Mouse (Mus musculus) forebrain, embryonic 11.5 days (tissue): ENCODE results near the gene Eif4b. TPM values are rescaled to one million over a fixed set of nuclear protein-coding genes. Genes with fewer than 3 reads are reported as not detected.

ENCODE experiments used
- ATAC-seq: fragments of 200-750 bp; cut with Nextera tagmentation; replicated peaks from 2 replicates; pipeline ENCODE4 v1.8.0; 2017; ENCODE audit warnings: moderate TSS enrichment; ENCODE audit not compliant: low FRiP score
- DNase-seq: peaks from one replicate; pipeline ENCODE4 v3.0.0-alpha.2; 2017; ENCODE audit warnings: low spot score
- H3K27ac ChIP-seq: fragments of 300-500 bp; sonication (generic); 2 replicates; pipeline ENCODE4 v1.5.1; 2014; ENCODE audit warnings: low read depth, low read length
- H3K27me3 ChIP-seq: fragments of 300-500 bp; sonication (generic); 2 replicates; pipeline ENCODE4 v1.6.1; 2014; ENCODE audit warnings: mild to moderate bottlenecking, low read length, mixed read lengths; ENCODE audit not compliant: control insufficient read depth, insufficient read depth
- H3K36me3 ChIP-seq: fragments of 300-500 bp; sonication (generic); 2 replicates; pipeline ENCODE4 v1.6.1; 2014; ENCODE audit warnings: mild to moderate bottlenecking, low read length, moderate library complexity, mixed read lengths; ENCODE audit not compliant: control insufficient read depth, insufficient read depth
- H3K4me1 ChIP-seq: fragments of 300-500 bp; sonication (generic); replicated peaks from 2 replicates; pipeline ENCODE4 v1.6.1; 2014; ENCODE audit warnings: low read length, mixed read lengths; ENCODE audit not compliant: control insufficient read depth, insufficient read depth
- H3K4me2 ChIP-seq: fragments of 300-500 bp; sonication (generic); 2 replicates; pipeline ENCODE4 v1.6.1; 2014; ENCODE audit warnings: low read depth, mild to moderate bottlenecking, low read length, moderate library complexity, mixed read lengths; ENCODE audit not compliant: severe bottlenecking
- H3K4me3 ChIP-seq: fragments of 300-500 bp; sonication (generic); 2 replicates; pipeline ENCODE4 v1.5.1; 2014; ENCODE audit warnings: low read depth, low read length
- H3K9ac ChIP-seq: fragments of 300-500 bp; sonication (generic); 2 replicates; pipeline ENCODE4 v1.6.1; 2014; ENCODE audit warnings: low read length
- H3K9me3 ChIP-seq: fragments of 300-500 bp; sonication (generic); 2 replicates; pipeline ENCODE4 v1.6.1; 2016; ENCODE audit warnings: low read length, mixed read lengths; ENCODE audit not compliant: control insufficient read depth
- WGBS: fragments of 180-500 bp; shearing (Covaris S2); extraction: QIAGEN DNeasy Blood & Tissue Kit; methylation state at CpG from one replicate; pipeline ENCODE4 v1.1.7; 2014; 5-methylcytosine and 5-hydroxymethylcytosine counted together
- polyA plus RNA-seq: library from polyadenylated mRNA; unstranded; fragments of >200 nt; fragmentation: Nextera tagmentation; extraction: Ambion mirVana; gene quantifications from 2 replicates; pipeline ENCODE4 v1.2.1, GENCODE M21; 2014

Eif4b gene
- polyA plus RNA-seq, 1 experiment from 2014 or later, result 122 TPM

GRCm38 (mm10) chr15:102097991-102098555 lies 24.5 kb downstream of the Eif4b start:
- ATAC-seq, result no peak
- Histone ChIP-seq H3K36me3 (peaks cover 15% of the 10 kb centered on the region), H3K9ac (no peak overlapping the region), H3K4me2 (no peak overlapping the region), H3K4me1 (peaks cover 9% of the 10 kb centered on the region), H3K9me3 (no peaks in the 10 kb centered on the region), H3K27me3 (peaks cover 4% of the 10 kb centered on the region), H3K4me3 (no peak overlapping the region), H3K27ac (no peak overlapping the region)
- peak; percentile 52 for DNase-seq
- WGBS, result 38% methylated on average over 5 of the region's 5 CpGs

- peaks cover 4% of the 10 kb centered on the region for H3K27me3 ChIP-seq
- peaks cover 7% of the 10 kb centered on the region for H3K36me3 ChIP-seq
- ATAC-seq, result no peak
- H3K4me3 ChIP-seq, result no peak overlapping the region
- WGBS, result 58% methylated on average over 5 of the region's 5 CpGs
- H3K4me1 ChIP-seq, result peaks cover 19% of the 10 kb centered on the region
- DNase-seq, result peak; percentile 49
- no peak overlapping the region for H3K4me2 ChIP-seq
- H3K27ac ChIP-seq, result no peak overlapping the region
- H3K9ac ChIP-seq, result no peak overlapping the region
- no peaks in the 10 kb centered on the region for H3K9me3 ChIP-seq
Measured at GRCm38 (mm10) chr15:102099260-102099659, 25.7 kb downstream of the Eif4b start.

GRCm38 (mm10) chr15:102099771-102100160 lies 26.2 kb downstream of the Eif4b start:
- peaks cover 4% of the 10 kb centered on the region for H3K36me3 ChIP-seq
- no peak for ATAC-seq
- WGBS, result 24% methylated on average over 8 of the region's 8 CpGs
- H3K4me1 ChIP-seq, result peaks cover 19% of the 10 kb centered on the region
- H3K27ac ChIP-seq, result no peak overlapping the region
- no peak for DNase-seq
- peak overlapping the region; percentile 80 for H3K4me2 ChIP-seq
- H3K9me3 ChIP-seq, result no peaks in the 10 kb centered on the region
- H3K9ac ChIP-seq, result peak overlapping the region; percentile 66
- H3K4me3 ChIP-seq, result peak overlapping the region; percentile 48
- H3K27me3 ChIP-seq, result peaks cover 4% of the 10 kb centered on the region

- Histone ChIP-seq H3K9ac (peak within 1 kb of the TSS; percentile 66), H3K4me1 (peaks cover 19% of the 10 kb centered on the region), H3K36me3 (no peaks in the 10 kb centered on the region; the same call in none of the 2 replicates), H3K4me3 (peak within 1 kb of the TSS; percentile 48), H3K27ac (peak within 1 kb of the TSS; percentile 27; the same call in 1 of the 2 replicates), H3K9me3 (no peaks in the 10 kb centered on the region), H3K4me2 (peak within 1 kb of the TSS; percentile 80), H3K27me3 (peaks cover 7% of the 10 kb centered on the region)
- DNase-seq, result peak; percentile 82
- under 1% methylated on average over 50 of the region's 82 CpGs for WGBS
- ATAC-seq, result peak; percentile 67
Measured at GRCm38 (mm10) chr15:102100161-102100981, 26.8 kb downstream of the Eif4b start, which contains the start of gene Tns2. TSS of gene Tns2 (plus strand) at chr15:102100413.

GRCm38 (mm10) chr15:102100996-102101671 lies 27.6 kb downstream of the Eif4b start:
- 28% methylated on average over 10 of the region's 10 CpGs for WGBS
- no peaks in the 10 kb centered on the region for H3K9me3 ChIP-seq
- H3K9ac ChIP-seq, result peak overlapping the region; percentile 66; the same call in 1 of the 2 replicates
- H3K4me2 ChIP-seq, result peak overlapping the region; percentile 80; the same call in 1 of the 2 replicates
- DNase-seq, result peak; percentile 62
- H3K27me3 ChIP-seq, result peaks cover 13% of the 10 kb centered on the region
- H3K36me3 ChIP-seq, result no peaks in the 10 kb centered on the region; the same call in none of the 2 replicates
- peak overlapping the region; percentile 48 for H3K4me3 ChIP-seq
- peaks cover 19% of the 10 kb centered on the region for H3K4me1 ChIP-seq
- ATAC-seq, result no peak; the same call in 1 of the 2 replicates
- H3K27ac ChIP-seq, result peak overlapping the region; percentile 27; the same call in 1 of the 2 replicates

GRCm38 (mm10) chr15:102101672-102102541 lies 28.3 kb downstream of the Eif4b start:
- Histone ChIP-seq H3K9ac (no peak overlapping the region), H3K4me1 (peaks cover 22% of the 10 kb centered on the region), H3K9me3 (no peaks in the 10 kb centered on the region), H3K27ac (0 out of 2 replicates have a peak overlapping the region, but pooled peaks have one; percentile 12), H3K4me2 (no peak overlapping the region), H3K27me3 (peaks cover 20% of the 10 kb centered on the region), H3K36me3 (no peaks in the 10 kb centered on the region; the same call in 1 of the 2 replicates), H3K4me3 (no peak overlapping the region)
- ATAC-seq (no peak), DNase-seq (peak; percentile 53)
- 38% methylated on average over 11 of the region's 11 CpGs for WGBS

- ATAC-seq (no peak), DNase-seq (no peak)
- Histone ChIP-seq H3K4me2 (peak overlapping the region; percentile 20; the same call in 1 of the 2 replicates), H3K36me3 (no peaks in the 10 kb centered on the region), H3K4me3 (peak overlapping the region; percentile 15; the same call in 1 of the 2 replicates), H3K27ac (peak overlapping the region; percentile 46; the same call in 1 of the 2 replicates), H3K9ac (peak overlapping the region; percentile 23), H3K9me3 (no peaks in the 10 kb centered on the region), H3K4me1 (peaks cover 25% of the 10 kb centered on the region), H3K27me3 (peaks cover 26% of the 10 kb centered on the region)
- WGBS, result 10% methylated on average over 6 of the region's 6 CpGs
Measured at GRCm38 (mm10) chr15:102102548-102103121, 29.1 kb downstream of the Eif4b start.
